Mouse (Mus musculus) gastrocnemius, postnatal 25 days (tissue): Measurements from ENCODE around the gene Lyrm1. TPM values are rescaled to one million over a fixed set of nuclear protein-coding genes. Genes with fewer than 3 reads are reported as not detected.

Source experiments
- DNase-seq: peaks from one replicate; pipeline ENCODE4 v3.0.0; 2022
- total RNA-seq, 2 experiments: library from RNA; stranded (reverse); gene quantifications; 1 replicate in 1 of 2; 2 replicates in 1 of 2; pipeline ENCODE4 v1.2.3; 2021

The Lyrm1 gene
- total RNA-seq, 2 experiments from 2014 or later = 8.5 to 8.9 TPM

DNA sequence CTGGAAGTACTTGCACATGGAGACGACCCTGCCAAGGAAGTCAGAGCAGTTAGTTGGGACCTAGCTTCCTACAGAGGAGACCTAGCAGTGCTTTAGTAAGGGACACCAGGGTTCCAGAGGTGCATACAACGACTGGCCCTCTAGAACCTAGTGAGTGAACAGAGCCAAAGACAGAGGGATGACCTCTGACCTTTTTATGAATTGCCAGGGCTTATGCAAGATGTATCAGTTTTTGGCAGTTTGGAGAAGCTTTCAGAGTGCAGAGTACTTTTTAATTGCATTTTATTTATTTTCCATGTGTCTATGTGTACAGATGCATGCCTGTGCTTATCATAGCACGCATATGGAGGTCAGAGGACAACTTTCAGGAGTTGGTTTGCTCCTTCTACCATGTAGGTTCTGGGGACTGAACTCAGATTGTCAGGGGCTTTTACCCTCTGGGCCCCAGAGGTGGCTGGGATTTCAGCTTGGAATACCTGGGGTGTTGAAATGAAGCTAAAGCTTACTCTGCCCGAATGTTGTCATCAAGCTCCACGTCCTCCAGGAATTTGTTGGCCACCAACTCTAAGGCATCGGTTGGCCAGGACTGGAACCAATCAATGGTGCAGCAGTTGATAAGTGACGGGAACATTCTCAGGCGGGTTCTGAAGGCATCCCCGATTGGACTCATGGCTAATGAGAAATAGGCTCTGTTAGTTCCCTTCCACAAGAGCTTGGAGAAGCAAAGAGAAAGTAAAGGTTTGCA, 70.2 kb downstream of the Lyrm1 start:
- DNase-seq = no peak

DNA sequence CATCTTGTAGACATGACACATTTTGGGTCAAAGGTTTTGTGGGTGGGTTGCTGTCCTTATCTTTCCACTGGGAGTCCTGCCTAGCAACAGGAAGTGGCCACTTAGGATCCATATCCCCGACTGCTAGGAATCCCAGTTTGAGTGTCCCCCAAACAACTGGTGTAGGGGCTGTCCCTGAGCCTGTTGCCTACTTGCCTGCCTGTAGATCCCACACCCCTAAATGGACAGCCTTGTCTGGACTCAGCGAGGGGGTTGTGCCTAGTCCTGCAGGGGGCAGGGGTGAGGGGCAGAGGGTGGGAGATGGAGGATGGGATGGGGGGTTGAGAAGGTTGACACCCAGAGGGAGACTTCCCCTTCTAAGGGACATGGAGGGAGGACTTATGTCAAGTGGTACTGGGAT, 73.7 kb downstream of the Lyrm1 start:
- DNase-seq = no peak

DNA sequence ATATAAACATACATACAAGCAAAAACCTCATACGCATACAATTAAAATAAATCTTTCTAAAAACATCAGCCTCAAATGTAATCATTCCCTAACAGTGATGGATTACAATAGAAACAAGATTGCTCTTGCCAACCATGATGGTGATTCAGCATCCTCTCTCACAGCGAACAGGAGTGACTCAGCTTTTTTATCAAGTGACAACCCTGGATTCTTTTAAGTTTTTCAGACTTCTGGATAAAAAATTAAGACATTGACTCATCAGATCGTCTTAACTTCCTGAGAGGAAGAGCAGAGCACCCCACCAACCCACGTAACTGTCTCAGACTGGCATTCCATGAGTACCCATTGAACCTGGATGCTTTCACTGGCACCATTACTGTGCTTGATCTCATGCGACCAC, 78.6 kb downstream of the Lyrm1 start:
- no peak for DNase-seq

DNA sequence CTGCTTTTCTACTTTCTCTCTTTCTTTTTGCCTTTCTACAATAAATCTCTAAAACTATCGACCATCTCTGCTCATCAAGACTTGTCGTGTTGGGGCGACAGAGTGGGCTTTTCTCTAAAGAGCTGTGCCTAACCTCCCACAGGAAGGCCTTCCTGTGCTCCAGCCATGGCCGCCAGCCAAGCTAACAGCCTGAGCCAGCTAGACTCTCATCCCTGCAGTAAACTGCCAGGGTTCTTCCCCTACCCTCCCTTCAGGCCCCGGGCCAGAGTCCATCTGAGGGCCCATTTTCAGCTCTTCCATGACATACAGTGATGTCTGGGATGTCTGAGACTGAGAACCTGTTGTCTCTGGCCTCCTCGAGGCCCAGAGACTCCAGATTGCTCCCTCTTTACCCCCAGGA, 80.6 kb downstream of the Lyrm1 start:
- no peak for DNase-seq

DNA sequence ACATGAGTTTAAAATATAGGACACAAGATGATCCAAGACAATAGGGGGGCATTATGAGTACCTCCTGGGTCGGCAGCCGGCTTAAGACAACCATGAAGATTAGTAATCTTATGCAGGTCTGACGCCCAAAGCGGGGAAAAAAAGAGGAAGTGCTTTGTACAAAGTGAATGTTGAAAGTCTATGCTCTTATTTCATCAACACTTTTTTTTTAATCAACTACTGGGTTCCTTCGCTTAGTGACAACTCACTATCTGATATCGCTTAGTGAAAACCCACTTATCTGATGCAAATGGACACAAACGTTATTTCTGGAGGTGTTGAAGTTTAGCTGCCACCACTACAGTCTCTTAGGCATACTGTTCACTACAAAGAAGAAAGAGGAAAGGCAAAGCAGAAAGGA, 81.9 kb downstream of the Lyrm1 start:
- no peak for DNase-seq

DNA sequence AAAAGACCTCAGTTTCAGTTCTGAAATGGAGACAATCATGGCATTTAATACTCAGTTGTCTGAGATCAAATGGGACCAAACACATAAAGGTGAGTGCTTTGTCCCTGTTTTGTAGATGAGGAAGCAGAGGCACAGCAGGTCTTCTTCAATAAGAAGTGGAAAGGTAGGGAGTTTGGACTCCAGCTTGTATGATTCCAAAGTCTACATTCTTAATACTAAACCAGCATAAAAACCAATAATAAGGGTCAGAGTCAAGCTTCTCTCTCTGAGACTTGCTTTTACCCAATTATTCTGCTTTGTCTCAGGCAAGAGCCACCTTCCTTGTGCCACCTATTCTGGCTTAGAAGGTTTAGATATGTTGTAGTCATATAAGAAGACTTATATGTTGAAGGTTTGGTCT, 82.9 kb downstream of the Lyrm1 start:
- DNase-seq = no peak

DNA sequence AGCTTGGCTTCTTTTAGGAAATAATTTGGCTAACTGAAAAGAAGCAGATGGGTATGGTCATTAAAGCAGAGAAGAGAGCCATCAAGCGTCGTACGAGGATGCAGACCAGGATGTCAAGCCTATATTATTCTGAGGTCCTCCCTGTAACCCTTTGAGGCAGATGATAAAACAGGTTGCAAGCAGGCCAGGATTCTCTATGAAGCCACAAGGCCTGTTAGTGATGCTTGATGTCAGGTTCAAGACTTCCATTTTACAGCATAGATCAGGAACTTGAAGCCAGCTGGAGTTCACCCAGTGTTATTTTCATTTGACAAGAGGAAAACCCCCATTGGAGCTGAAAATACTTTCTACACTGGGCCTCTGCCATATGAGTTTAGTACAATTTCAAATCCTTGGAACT, 84.5 kb downstream of the Lyrm1 start:
- no peak for DNase-seq

DNA sequence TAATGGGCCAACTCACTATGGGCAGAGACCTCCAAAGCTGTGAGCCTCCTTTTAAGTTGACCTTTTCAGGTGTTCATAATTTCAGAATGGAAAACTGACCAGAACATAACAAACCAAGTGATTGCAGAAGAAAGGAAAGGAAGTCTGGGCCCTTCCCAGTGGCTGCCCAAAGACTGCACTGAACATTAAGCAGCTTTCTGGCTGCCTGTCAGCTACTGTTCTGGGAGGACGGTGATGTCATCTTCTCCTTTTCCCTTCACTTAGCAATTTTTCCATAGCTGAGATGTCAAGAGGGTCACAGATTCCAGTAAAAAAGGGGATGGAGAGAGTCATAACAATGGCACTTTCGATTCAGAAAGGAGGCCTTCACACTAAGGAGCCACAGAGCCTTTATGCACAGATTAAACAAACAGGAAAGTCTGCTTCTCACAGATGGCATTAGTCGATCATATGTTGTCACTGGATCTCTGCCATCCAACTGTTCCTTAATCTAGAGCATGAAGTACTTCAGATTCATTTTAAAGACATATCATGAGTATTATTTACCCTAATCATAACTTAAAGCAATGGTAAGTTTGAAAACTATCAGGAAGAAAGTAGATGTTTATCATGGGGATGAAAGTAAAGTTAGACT, 89.7 kb downstream of the Lyrm1 start:
- DNase-seq = peak; percentile 23

DNA sequence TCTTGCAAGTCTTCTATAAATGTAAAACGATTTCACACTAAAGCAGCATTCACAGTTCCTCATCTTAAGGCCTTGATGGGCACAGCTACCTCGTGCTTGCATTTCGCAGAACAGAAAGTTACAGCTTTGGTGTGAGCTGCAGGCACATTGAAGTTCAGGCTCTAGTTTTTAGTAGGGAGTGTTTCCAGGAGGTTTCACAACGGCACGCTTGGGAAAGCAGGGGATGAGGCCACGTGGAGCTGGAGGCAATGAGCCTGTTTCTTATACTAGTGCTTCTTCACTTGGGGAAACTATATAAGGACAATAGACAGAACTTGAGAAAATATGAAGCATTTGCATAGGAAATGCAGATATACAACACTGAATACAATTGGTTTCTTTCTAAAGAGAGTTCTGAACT, 101.4 kb downstream of the Lyrm1 start:
- peak; percentile 10 for DNase-seq

Other genes starting within 250 kb of the Lyrm1 start
- not detected for gene Acsm4, start 205.8 kb upstream of the Lyrm1 start, total RNA-seq
- gene Thumpd1, start 175.1 kb upstream of the Lyrm1 start, total RNA-seq = 10 to 100 TPM; 12.8 to 13.9 TPM
- gene Acsm3, start 134.9 kb upstream of the Lyrm1 start, total RNA-seq = under 1 TPM; 0.18 to 0.19 TPM
- gene Rexo5, start 101.9 kb upstream of the Lyrm1 start, total RNA-seq = 1 to 10 TPM in 1 of 2 experiments, under 1 TPM in 1; 0.91 to 1.3 TPM
- gene Eri2, start 101.8 kb upstream of the Lyrm1 start, total RNA-seq = 1 to 10 TPM in 1 of 2 experiments, under 1 TPM in 1; 0.88 to 1.5 TPM
- 10 to 100 TPM; 17.6 to 18.8 TPM for gene Dcun1d3, start 437 bp downstream of the Lyrm1 start, total RNA-seq
- gene Dnah3, start 199.4 kb downstream of the Lyrm1 start, total RNA-seq = under 1 TPM; 0.05 to 0.13 TPM
- gene Tmem159, start 206.5 kb downstream of the Lyrm1 start, total RNA-seq = 1 to 10 TPM; 7.4 TPM
- under 1 TPM in 1 of 2 experiments, not detected in 1; 0.51 TPM for gene Zp2, start 249.4 kb downstream of the Lyrm1 start, total RNA-seq